Mouse (Mus musculus) cerebral cortex, adult 2 months (tissue): ENCODE measurements around the gene Ngb.

Experiments used
- WGBS: fragments of 180-500 bp; shearing (Covaris S2); methylation state at CpG from one replicate; pipeline ENCODE4 v1.1.7; 2018; 5-methylcytosine and 5-hydroxymethylcytosine counted together

Ngb gene

DNA sequence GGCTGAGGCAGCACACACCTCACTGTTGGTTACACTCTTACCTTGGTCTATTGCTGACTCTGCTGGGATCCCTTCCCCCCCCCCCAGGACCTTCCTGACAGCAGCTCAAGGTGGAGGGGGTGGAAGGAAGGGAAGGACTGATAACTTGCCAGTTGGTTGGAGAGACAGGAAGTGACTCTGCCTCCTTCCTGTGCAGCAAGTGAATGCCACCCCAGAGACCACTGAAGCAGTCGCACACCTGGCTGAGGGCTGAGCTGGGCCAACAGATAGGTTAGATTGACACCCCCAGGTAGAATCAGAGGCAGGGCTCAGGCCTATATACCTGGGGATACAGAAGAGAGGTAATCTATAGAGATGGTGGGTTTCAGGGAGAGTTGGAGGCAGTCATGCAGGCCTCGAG is 10.4 kb downstream of the Ngb start:
- 86% methylated on average over 2 of the region's 2 CpGs for WGBS

DNA sequence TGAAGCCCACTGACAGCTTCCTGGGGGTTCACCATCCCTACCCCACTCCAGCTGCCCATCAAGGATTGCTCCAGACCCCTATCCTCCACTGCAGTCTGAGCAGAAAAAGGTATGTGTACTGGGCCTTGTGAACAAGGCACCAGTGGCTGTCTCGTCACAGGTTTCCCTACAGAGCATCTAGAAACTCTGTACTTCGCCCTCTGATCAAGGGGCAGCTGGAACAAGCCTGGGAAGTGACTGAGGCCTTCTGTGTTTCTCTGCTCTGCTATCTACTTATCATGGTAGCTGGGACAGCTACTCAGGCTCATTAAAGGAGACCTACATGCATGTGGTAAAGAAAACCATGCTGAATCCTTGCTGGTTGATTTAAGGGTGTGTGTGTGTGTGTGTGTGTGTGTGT is 12.6 kb downstream of the Ngb start:
- 88% methylated on average over 2 of the region's 2 CpGs for WGBS

DNA sequence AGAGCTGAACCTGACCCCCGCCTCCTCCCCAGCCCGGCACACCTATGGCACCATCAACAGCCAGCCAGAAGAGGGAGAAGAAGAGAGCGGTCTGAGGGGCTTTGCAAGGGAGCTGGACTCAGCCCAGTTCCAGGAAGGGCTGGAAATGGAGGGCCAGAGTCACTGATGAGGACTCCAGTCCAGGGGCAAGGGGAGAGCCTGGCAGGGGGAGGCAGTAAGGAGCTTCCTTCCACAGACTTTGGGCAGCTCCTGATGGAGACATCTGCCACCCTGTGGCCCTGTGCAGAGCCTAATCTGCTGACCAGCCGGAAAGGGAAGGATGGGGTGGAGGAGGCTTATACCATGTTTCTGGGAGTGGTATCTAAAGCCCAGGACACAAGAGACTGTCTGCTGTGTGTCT is 13.1 kb downstream of the Ngb start:
- 80% methylated on average over 4 of the region's 4 CpGs for WGBS

GRCm38 (mm10) chr12:87088331-87088730 is 14.0 kb downstream of the Ngb start:
- WGBS, result 30% methylated on average over 4 of the region's 4 CpGs

DNA sequence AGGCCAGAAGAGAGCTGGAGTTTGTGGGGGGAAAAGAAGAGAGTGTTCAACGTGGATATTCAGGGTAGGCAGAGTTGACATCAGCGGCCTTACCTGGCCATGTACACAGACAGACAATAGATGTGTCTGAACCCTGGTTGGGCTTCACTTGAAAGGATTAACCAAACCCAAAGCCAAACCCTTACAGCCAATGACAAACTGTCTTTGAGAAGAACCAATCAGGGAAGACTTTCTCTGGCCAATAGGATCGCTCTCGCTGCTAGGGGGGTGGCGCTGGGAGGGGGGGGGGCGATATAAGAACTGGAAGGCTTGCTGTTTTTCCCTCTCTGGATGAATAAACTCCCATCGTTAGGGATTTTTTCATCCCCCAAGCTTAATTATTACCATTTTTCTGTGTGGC is 15.1 kb downstream of the Ngb start:
- WGBS, result 59% methylated on average over 7 of the region's 7 CpGs

- WGBS, result 53% methylated on average over 8 of the region's 8 CpGs
Observed at GRCm38 (mm10) chr12:87082797-87083196, 19.5 kb downstream of the Ngb start.

GRCm38 (mm10) chr12:87076610-87077009 is 25.7 kb downstream of the Ngb start:
- 88% methylated on average over 2 of the region's 2 CpGs for WGBS

- WGBS, result 83% methylated on average over 5 of the region's 5 CpGs
Observed at GRCm38 (mm10) chr12:87070520-87070919, 31.8 kb downstream of the Ngb start.

GRCm38 (mm10) chr12:87066429-87066828 is 35.9 kb downstream of the Ngb start:
- WGBS, result 49% methylated on average over 5 of the region's 5 CpGs

- WGBS, result 74% methylated on average over 11 of the region's 11 CpGs
Observed at GRCm38 (mm10) chr12:87065446-87065845, 36.9 kb downstream of the Ngb start.

DNA sequence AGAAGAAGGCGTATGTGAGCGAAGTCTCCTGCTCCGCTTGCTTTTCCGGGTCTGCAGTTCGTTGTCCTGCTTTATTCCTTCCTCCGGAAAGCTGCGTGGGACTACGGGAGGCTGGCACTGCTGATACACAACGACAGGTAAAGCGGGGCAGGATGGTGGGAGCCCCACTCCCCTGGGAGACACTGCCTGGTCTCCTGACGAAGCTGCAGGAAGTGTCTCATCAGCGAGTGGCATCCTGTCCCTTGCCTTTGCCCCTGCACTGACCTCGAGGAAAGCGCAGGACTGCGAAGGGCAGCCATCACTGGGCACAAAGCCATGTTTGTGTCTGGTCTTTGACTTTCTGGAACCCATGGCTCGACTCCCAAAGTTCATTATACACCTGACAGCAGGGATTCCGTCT is 45.3 kb downstream of the Ngb start:
- 67% methylated on average over 17 of the region's 17 CpGs for WGBS

GRCm38 (mm10) chr12:87054873-87055272 is 47.5 kb downstream of the Ngb start:
- 69% methylated on average over 7 of the region's 7 CpGs for WGBS

DNA sequence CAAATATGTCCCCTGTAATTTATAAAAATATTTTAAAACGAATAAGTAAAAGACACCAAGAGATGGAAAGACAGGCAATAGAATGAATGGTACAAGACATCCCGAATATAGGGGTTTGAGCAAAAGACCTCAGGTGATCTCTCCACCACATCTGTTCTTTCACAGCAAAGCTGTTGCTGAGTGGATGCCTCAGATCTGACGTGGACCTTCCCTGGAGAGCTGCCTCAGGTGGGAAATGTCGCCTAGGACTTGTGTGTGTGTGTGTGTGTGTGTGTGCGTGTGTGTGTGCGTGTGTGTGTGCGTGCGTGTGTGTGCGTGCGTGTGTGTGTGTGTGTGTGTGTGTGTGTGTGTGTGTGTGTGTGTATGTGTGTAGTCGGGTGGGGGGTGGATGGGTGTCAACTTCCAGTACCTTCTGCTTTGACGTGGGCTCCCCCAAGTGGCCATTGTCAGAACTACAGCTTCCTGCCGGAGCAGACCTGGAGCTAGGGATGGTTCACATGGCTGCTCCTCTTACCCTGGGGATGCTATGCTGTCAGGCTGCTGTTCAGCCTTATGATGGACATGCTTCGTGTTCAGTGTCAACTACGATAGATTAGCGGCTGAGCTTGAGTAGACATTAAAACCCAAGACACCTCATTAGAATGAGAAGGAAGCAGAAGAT is 49.5 kb downstream of the Ngb start:
- 18% methylated on average over 13 of the region's 16 CpGs for whole genome bisulfite sequencing

DNA sequence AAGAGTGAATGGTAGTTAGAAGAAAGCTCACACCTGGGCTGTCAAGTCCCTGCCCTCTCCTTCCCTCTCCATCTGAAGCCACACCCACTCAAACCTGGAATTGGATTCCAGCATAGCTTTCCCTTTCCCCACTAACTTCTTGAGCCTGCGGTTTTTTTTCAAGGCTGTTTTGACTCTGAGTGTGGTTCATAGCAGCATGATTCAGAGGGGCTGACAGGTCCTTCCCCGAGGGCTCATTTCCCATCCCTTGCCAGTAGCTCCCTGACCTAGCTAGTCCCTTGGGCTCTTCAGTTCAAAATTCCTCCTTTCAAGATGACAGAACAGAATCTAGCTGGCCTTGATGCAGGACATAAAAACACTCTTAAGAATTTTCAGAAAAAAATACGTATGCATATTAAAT is 54.8 kb downstream of the Ngb start:
- WGBS, result 57% methylated on average over 3 of the region's 3 CpGs
